Mouse (Mus musculus): ENCODE results near the gene Dda1. TPM values are rescaled to one million over a fixed set of nuclear protein-coding genes. Genes with fewer than 3 reads are reported as not detected.

Dda1 gene
- total RNA-seq, 2 experiments from 2014 or later, result 19.6 to 31.4 TPM

- no peak for ATAC-seq (replicated peaks; ENCODE audit: low FRiP score, low TSS enrichment, poor library complexity, severe bottlenecking)
Measured at GRCm38 (mm10) chr8:71486136-71486529, 17.1 kb downstream of the Dda1 start.

GRCm38 (mm10) chr8:71487691-71488445, 18.9 kb downstream of the Dda1 start, which contains the start of gene Gtpbp3:
Gtpbp3 (plus strand) TSS chr8:71488103.
- ATAC-seq (replicated peaks; ENCODE audit: low FRiP score, low TSS enrichment, poor library complexity, severe bottlenecking), result peak; percentile 27; the same call in 1 of the 2 replicates

GRCm38 (mm10) chr8:71488454-71488853, 19.5 kb downstream of the Dda1 start:
- ATAC-seq (replicated peaks; ENCODE audit: low FRiP score, low TSS enrichment, poor library complexity, severe bottlenecking), result peak; percentile 78

GRCm38 (mm10) chr8:71495039-71495438, 26.0 kb downstream of the Dda1 start:
- ATAC-seq (replicated peaks; ENCODE audit: low FRiP score, low TSS enrichment, poor library complexity, severe bottlenecking), result peak; percentile 83

GRCm38 (mm10) chr8:71495811-71496210, 26.8 kb downstream of the Dda1 start:
- ATAC-seq (replicated peaks; ENCODE audit: low FRiP score, low TSS enrichment, poor library complexity, severe bottlenecking), result no peak

- ATAC-seq (replicated peaks; ENCODE audit: low FRiP score, low TSS enrichment, poor library complexity, severe bottlenecking), result no peak
Measured at GRCm38 (mm10) chr8:71496481-71496880, 27.5 kb downstream of the Dda1 start.

GRCm38 (mm10) chr8:71497077-71497645, 28.2 kb downstream of the Dda1 start:
- ATAC-seq (replicated peaks; ENCODE audit: low FRiP score, low TSS enrichment, poor library complexity, severe bottlenecking), result no peak

GRCm38 (mm10) chr8:71497881-71498501, 29.0 kb downstream of the Dda1 start:
- ATAC-seq (replicated peaks; ENCODE audit: low FRiP score, low TSS enrichment, poor library complexity, severe bottlenecking), result no peak

GRCm38 (mm10) chr8:71498816-71499690, 30.1 kb downstream of the Dda1 start:
- no peak for ATAC-seq (replicated peaks; ENCODE audit: low FRiP score, low TSS enrichment, poor library complexity, severe bottlenecking)

- ATAC-seq (replicated peaks; ENCODE audit: low FRiP score, low TSS enrichment, poor library complexity, severe bottlenecking), result no peak
Measured at GRCm38 (mm10) chr8:71504349-71504748, 35.4 kb downstream of the Dda1 start.

- ATAC-seq (replicated peaks; ENCODE audit: low FRiP score, low TSS enrichment, poor library complexity, severe bottlenecking), result no peak
Measured at GRCm38 (mm10) chr8:71505326-71505725, 36.3 kb downstream of the Dda1 start.

- ATAC-seq (replicated peaks; ENCODE audit: low FRiP score, low TSS enrichment, poor library complexity, severe bottlenecking), result no peak
Measured at GRCm38 (mm10) chr8:71505979-71506378, 37.0 kb downstream of the Dda1 start.

- ATAC-seq (replicated peaks; ENCODE audit: low FRiP score, low TSS enrichment, poor library complexity, severe bottlenecking), result 0 out of 2 replicates have a peak, but pooled peaks have one; percentile 25
Measured at GRCm38 (mm10) chr8:71507589-71508104, 38.6 kb downstream of the Dda1 start.

- ATAC-seq (replicated peaks; ENCODE audit: low FRiP score, low TSS enrichment, poor library complexity, severe bottlenecking), result no peak
Measured at GRCm38 (mm10) chr8:71509316-71509715, 40.3 kb downstream of the Dda1 start.

- ATAC-seq (replicated peaks; ENCODE audit: low FRiP score, low TSS enrichment, poor library complexity, severe bottlenecking), result peak; percentile 92
Measured at GRCm38 (mm10) chr8:71511644-71512043, 42.6 kb downstream of the Dda1 start, which contains the start of gene Plvap. Plvap (minus strand) TSS chr8:71511752.

GRCm38 (mm10) chr8:71513018-71513754, 44.2 kb downstream of the Dda1 start:
- ATAC-seq (replicated peaks; ENCODE audit: low FRiP score, low TSS enrichment, poor library complexity, severe bottlenecking), result no peak

- ATAC-seq (replicated peaks; ENCODE audit: low FRiP score, low TSS enrichment, poor library complexity, severe bottlenecking), result no peak
Measured at GRCm38 (mm10) chr8:71515043-71515442, 46.0 kb downstream of the Dda1 start.

- ATAC-seq (replicated peaks; ENCODE audit: low FRiP score, low TSS enrichment, poor library complexity, severe bottlenecking), result no peak
Measured at GRCm38 (mm10) chr8:71516786-71517185, 47.8 kb downstream of the Dda1 start.

All from megakaryocyte-erythroid progenitor cell, adult 5-6 weeks (primary cell).